Mouse (Mus musculus) cortical plate, adult 2 months (tissue): ENCODE results near the gene Tcf7.
A peak's percentile ranks its signal among the peaks of the same experiment; 100 is the strongest.

Source experiments
- CTCF ChIP-seq: fragments of 200-500 bp; IDR thresholded peaks from 2 replicates; pipeline ENCODE4 v1.5.1; 2011; ENCODE audit warnings: mild to moderate bottlenecking, control low read depth, low read length; ENCODE audit not compliant: insufficient read depth; ENCODE audit errors: extremely low read depth
- POLR2A ChIP-seq: fragments of 200-500 bp; IDR thresholded peaks from 2 replicates; pipeline ENCODE4 v1.6.1; 2011; ENCODE audit warnings: mild to moderate bottlenecking, low read length, control low read depth; ENCODE audit not compliant: insufficient read depth; ENCODE audit errors: extremely low read depth

- TF ChIP-seq POLR2A (no peak), CTCF (peak; percentile 87)
These were observed 62.5 kb downstream of the Tcf7 start for GRCm38 (mm10) chr11:52220282-52220681.
